Mouse (Mus musculus) cerebellum, adult (tissue): ENCODE data around the gene Aff3.
A peak's percentile ranks its signal among the peaks of the same experiment; 100 is the strongest.

Experiments used
- ATAC-seq: cut with Nextera tagmentation; 2 replicates; pipeline ENCODE4 v1.9.2; 2017; ENCODE audit warnings: mild to moderate bottlenecking, moderate library complexity, mixed read lengths; ENCODE audit not compliant: insufficient number of reproducible peaks, low FRiP score, low TSS enrichment

The Aff3 gene

DNA sequence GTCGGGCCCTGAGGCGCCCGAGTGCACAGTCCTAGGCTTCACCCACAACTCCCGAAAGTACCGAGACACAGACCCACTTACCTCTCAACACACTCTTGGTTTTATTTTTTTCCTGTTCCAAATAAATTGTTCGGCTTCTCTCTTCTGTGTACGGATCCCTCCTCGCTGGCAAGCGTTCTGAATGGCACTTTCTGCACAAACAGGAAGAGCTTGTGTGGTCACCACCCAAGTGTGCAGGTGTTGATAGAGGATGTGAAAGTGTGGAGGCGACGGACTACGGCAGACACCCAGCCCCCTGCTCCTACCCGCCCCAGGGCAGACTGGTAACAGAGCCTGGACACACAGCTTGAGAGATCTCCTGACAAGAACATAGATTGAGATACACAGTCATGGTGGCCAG lies at the start of gene Aff3:
Aff3 (minus strand) TSS at position 179 of the 400 bp plus-strand sequence.
- no peak for ATAC-seq

DNA sequence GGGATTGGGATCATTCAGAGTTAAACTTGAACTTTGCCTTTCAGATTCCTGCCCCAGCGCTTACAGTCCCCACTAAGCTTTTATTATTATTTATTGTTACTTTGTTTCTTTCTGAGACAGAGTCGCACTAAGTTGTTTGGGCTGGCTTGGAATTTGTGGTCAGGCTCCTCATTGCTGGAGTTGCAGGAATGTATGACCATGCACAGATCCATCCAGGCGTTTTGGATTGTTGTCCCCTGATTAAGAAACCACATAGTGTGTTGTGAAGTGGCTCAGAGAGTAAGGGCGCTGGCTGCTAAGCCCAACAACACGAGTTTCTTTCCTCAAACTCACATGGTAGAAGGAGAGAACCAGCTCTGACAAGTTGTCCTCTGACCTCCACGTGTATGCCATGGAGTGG lies 35.9 kb upstream of the Aff3 start:
- no peak for ATAC-seq

- ATAC-seq, result no peak
Measured at GRCm38 (mm10) chr1:38699244-38699643, 34.5 kb upstream of the Aff3 start.

GRCm38 (mm10) chr1:38695812-38696681 lies 31.3 kb upstream of the Aff3 start:
- no peak for ATAC-seq

DNA sequence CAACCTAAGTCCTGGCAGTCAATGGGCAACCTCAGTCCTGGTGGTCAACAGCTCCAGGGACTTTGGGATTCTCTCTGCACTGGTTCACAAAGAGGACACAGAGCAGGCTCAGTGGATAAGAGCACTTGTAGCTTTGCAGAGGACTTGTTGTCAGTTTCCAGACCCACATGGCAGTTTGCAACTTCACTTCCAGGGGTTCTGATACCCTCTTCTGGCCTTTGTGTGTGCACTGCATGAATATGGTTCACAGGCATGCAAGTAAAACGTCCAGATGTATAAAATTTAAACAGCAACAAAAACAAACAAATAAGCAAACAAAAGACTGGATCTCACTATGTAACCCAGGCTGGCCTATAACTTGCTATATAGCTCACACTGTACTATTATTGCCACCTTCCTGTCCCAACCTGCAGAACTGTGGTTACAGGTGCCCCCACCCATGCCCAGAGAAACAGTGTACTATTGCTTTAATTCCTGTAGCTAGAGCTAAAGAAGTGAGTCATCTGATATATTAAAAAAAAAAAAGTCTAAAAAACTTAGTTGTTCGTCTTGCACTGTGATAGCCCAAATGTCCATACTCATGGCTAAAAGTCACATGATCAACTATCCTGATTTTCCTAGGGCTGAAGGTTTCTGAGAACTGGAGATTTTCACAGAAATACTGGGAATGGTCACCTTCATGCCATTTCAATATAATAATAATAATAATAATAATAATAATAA lies 30.5 kb upstream of the Aff3 start:
- ATAC-seq, result no peak

- ATAC-seq, result no peak
Measured at GRCm38 (mm10) chr1:38694142-38694541, 29.4 kb upstream of the Aff3 start.

DNA sequence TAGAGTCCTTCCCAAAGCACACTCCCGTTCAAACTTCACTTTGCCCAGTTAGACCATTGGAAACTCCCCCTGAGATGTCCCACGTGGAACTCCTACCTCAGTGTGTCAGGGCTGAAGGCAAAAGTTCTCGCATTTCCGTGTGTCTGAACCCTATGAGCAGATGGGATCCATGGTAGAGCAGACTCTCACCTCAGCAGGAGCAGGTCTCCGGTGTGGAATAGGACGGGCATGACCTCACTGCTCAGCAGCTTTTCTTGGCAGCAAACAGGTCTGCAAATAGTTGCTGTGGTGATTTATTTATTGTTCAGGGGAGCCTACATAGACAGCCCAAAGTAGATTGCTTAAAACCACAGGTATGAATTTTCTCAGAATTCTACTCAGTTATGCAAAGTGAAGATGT lies 25.7 kb upstream of the Aff3 start:
- peak; percentile 77 for ATAC-seq

DNA sequence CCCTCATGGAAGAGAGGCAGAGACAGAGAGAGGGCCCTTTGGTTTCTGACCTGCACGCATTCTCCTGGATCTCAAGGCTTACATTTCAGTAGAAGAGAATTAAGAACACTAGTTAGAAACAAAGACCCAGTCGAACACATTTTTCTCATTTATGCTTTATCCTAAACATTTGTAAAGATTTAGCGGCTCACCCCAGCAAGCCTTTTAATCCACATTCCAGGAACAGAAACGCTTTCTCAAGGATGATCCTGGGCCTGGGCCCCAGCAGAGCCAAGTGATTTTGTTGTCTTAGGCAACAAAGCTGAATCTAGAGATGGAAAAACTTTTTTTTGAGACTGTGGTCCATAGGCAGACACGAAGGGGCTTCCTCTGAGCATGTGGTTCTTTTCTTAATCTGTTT lies 23.5 kb upstream of the Aff3 start:
- ATAC-seq, result no peak

DNA sequence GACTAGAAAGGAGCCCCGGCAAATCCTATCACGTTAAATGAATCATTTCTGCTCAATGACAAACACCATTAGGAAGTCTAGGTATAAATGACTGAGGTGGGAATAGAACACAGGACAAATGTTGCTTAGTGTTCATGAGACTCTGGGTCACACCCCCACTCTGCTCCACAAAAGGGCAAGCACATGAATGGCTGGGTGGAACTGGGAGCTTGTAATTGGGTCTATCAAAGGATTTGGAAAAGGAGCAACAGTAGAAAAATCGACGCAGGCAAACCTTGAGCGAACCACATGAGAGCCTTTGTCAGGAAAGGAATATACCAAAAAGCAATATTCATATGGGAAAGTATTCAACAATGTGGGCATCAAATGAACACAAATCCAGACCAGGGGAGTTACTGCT lies 21.0 kb upstream of the Aff3 start:
- ATAC-seq, result no peak

GRCm38 (mm10) chr1:38683158-38683721 lies 18.5 kb upstream of the Aff3 start:
- ATAC-seq, result no peak

- ATAC-seq, result no peak
Measured at GRCm38 (mm10) chr1:38679890-38680289, 15.1 kb upstream of the Aff3 start.

GRCm38 (mm10) chr1:38671756-38672155 lies 7.0 kb upstream of the Aff3 start:
- ATAC-seq, result no peak

GRCm38 (mm10) chr1:38671019-38671418 lies 6.3 kb upstream of the Aff3 start:
- no peak for ATAC-seq

GRCm38 (mm10) chr1:38668327-38668726 lies 3.6 kb upstream of the Aff3 start:
- no peak for ATAC-seq

GRCm38 (mm10) chr1:38667892-38668291 lies 3.1 kb upstream of the Aff3 start:
- ATAC-seq, result no peak

DNA sequence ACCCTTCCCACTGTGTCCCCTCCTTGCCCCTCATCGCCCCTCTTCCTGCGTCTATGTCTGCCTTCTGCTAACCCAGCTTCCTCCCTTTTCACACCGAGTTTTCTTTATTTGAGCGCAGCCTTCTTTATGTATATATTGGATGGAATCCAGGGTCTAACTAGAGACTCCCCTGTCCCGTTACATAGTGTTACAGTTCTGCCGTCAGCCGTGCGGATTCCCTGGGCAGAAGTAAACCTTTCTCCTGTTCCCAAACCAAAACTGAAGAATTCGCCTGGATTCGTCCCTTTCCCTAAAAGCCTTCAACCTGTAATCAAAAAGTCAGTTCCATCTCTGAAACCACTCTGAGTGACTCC lies 2.0 kb upstream of the Aff3 start:
- ATAC-seq, result no peak

- no peak for ATAC-seq
Measured at GRCm38 (mm10) chr1:38666111-38666765, 1.5 kb upstream of the Aff3 start.

GRCm38 (mm10) chr1:38665611-38666010 lies 856 bp upstream of the Aff3 start:
- ATAC-seq, result no peak

GRCm38 (mm10) chr1:38664261-38664660 lies 494 bp downstream of the Aff3 start:
- ATAC-seq, result no peak

GRCm38 (mm10) chr1:38662616-38663193 lies 2.0 kb downstream of the Aff3 start:
- ATAC-seq, result no peak
